Mouse (Mus musculus): ENCODE data around the gene Gabbr2.
"Not testable (repeated sequence)": the region's sequence is repeated elsewhere in the genome, so short reads cannot be mapped to it uniquely, and the experiment has no call there.

The Gabbr2 gene

DNA sequence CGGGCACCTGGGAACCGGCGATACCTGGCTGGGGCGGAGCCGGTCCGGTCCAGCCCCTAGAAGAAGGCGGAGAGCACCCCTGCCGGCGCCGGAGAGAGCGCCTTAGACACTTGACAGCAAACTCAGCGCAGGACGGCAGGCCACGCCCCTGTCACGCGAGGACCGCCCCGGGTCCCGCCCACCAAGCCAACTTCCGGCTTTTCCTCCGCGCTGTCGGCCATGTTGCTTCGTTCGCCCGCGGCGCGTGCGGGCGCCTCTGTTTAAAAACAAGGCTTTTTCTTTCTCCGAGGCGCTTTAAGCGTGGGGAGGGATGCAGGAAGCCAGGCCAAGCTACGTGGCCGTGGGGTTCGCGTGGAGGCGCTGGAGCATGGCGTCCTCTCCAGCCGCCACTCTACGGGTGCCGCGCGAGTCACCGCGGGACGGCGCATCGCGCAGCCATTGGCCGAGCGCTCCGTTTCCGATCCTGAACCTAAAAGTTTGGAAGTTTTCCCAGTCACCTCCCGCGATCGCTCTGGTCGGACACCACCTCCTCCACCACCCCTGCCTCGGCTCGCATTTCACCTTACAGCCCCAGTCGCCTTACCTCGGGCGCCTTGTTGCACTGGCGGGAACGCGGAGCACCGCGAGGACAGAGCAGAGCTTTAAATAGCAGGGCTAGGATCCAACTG lies 341.5 kb downstream of the Gabbr2 start, which contains the start of gene Tbc1d2:
TSS of gene Tbc1d2 (minus strand) at position 124 of the 668 bp plus-strand sequence.
- DNase-seq (ENCODE audit: low read depth): peak; percentile 97

DNA sequence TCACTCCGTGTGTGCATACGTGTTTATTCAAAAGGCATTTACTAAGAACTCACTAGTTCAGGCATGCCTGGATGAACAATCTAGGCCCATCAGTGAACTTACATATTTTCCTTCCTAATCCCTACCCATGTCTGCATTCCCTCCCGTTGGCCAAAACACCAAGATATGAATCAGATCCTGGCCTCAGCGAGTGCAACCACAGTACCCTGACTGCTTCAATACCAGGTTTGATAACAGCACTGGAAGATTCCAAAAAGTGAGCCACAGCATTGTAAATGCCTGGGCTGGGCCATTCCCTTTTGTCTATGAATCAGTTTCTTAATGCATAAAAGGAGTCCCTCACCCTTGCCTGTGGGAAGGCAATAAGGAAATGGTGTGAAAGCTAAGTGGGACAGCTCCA lies 342.5 kb downstream of the Gabbr2 start:
- no peak for DNase-seq (ENCODE audit: low read depth)

- DNase-seq (ENCODE audit: low read depth): no peak
These were observed 348.0 kb downstream of the Gabbr2 start for GRCm38 (mm10) chr4:46643676-46644112.

DNA sequence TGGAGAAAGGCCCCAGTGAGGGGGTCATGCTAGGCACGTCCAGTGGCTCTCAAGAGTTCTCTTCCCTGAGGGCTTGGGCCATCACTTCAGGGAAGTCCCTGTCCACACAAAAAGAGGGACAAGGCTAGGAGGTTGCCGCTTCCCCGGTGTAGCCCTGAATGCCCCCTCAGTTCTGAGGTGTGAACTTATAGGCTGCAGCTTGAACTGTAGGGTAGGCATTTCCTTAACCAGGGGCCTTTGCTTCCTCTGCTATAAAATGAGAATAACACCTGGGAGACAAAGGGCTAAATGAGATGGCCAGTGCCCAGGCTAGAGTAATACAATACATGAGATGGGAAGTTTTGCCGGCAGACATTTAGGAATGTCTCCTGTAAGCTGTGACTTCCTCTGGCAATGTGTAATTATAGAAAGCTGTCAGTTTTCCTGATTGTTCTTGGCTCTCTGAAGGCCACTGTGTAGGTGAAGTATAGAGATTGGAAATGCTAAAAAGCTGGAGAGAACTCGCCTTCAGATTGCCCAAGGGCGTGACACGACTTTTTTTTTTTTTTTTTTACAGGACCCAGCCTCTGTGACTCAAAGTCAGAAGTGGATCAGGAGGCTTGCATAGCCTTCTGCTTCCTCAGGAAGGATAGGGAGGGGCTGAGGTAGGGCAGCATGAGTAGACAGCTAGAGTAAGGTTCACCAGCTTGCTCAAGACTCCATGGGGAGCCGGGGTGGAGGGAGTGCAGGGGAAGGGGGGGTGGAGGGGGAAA lies 348.6 kb downstream of the Gabbr2 start:
- no peak for DNase-seq (ENCODE audit: low read depth)

DNA sequence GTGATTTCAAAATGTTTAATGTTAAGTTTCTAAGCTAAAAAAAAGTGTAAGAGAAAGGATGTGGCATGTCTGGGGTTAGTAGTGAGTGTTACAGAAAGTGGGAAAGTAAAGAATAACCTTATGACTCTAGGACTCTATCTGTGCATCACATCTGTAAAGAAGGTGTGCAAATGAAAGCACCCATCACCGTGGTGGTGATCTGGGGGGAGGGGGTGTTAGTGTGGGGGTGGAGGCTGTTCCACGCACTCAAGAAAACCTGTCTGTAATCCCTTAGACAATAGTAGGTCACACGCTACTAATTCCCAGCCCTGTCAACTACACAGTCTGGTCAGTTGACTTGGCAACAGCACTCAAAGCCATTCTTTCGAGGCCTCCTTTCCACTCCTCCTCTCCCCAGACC lies 350.4 kb downstream of the Gabbr2 start:
- peak; percentile 50 for DNase-seq (ENCODE audit: low read depth)

GRCm38 (mm10) chr4:46639866-46640265 lies 351.8 kb downstream of the Gabbr2 start:
- no peak for DNase-seq (ENCODE audit: low read depth)

GRCm38 (mm10) chr4:46637250-46637649 lies 354.4 kb downstream of the Gabbr2 start:
- DNase-seq (ENCODE audit: low read depth): not testable (repeated sequence)

- DNase-seq (ENCODE audit: low read depth): peak; percentile 60
These were observed 355.8 kb downstream of the Gabbr2 start for GRCm38 (mm10) chr4:46635702-46636430.

DNA sequence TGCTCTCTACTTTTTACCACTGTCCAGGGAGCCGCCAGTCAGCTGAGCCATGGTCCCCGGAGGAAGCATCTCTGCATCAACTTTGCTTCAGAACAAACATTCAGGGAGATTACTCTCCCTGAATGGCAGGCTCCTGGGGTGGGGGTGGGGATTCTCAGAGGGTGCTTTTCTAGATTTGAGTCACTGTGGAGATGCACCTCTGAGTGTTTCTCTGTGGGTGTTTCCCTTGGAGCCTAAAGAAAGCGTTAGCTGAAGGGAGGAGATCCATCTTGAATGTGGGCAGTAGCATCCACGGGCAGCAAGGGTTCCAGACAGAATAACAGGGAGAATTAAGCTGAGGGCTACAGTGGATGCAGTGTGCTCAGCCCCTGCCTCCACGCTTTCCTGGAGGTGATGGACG lies 356.8 kb downstream of the Gabbr2 start:
- DNase-seq (ENCODE audit: low read depth): peak; percentile 77

- DNase-seq (ENCODE audit: low read depth): peak; percentile 38
These were observed 358.1 kb downstream of the Gabbr2 start for GRCm38 (mm10) chr4:46633565-46633964.

- peak; percentile 44 for DNase-seq (ENCODE audit: low read depth)
These were observed 359.2 kb downstream of the Gabbr2 start for GRCm38 (mm10) chr4:46632465-46632864.

GRCm38 (mm10) chr4:46630390-46630789 lies 361.3 kb downstream of the Gabbr2 start:
- DNase-seq (ENCODE audit: low read depth): peak; percentile 70

- no peak for DNase-seq (ENCODE audit: low read depth)
These were observed 362.8 kb downstream of the Gabbr2 start for GRCm38 (mm10) chr4:46628873-46629272.

DNA sequence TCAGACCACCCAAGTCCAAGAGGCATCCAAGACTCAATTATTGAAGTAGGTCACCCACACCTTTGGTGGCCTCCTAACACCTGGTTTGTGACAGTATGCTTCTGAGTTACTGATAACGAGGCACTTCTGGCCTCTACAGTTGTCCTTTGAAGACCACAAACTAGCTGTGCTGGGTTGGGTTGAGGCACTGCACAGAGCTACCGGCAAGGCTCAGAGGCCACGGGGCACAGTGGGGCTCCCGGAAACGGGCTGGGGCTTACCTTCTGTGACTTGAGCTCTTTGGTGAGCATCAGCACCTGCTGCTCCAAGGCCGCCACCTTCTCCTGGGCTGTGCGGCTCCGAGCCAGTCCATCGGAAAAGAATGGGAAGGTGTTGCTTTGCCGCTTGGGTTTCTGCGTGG lies 363.6 kb downstream of the Gabbr2 start:
- no peak for DNase-seq (ENCODE audit: low read depth)

GRCm38 (mm10) chr4:46625101-46625500 lies 366.6 kb downstream of the Gabbr2 start:
- DNase-seq (ENCODE audit: low read depth): no peak

DNA sequence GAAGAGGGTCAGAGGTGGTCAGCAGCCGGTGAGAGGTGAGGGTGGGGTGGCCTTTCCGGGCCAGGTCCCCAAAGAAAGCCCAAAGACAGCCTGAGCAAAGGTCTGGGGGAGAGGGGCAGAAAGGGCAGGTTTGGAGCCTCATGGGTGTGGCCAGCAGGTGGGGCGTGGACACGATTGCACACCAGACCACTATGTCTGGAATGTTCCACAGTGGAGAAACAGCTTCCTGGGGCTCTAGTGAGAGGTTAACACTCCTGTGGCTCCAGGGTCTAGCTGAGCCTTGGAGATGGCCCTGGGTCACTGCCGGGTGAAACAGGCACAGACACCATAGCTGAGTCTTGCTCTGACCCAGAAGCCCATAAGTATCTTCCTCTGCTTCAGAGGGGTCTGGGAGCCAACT lies 368.7 kb downstream of the Gabbr2 start:
- DNase-seq (ENCODE audit: low read depth): no peak

- DNase-seq (ENCODE audit: low read depth): no peak
These were observed 370.7 kb downstream of the Gabbr2 start for GRCm38 (mm10) chr4:46620946-46621345.

DNA sequence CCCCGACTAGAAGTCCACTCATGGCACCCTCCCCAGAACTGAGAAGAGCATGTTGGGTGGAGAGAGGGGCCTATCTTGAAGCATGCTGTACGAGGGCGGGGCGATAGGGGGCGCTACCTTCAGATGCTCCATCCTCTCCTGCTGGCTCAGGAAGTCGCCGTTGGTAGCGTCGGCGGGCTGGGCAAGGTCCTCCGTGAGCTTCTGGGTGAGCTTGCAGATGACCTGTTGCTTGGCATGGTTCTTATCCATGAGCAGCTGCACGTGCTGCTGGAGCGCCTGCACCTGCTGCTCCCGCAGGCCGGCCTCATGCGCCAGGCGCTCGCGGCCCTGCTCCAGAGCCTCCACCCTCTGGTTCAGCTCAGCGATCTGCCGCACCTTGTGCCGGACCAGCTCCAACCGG lies 371.3 kb downstream of the Gabbr2 start:
- no peak for DNase-seq (ENCODE audit: low read depth)

- peak; percentile 67 for DNase-seq (ENCODE audit: low read depth)
These were observed 373.4 kb downstream of the Gabbr2 start for GRCm38 (mm10) chr4:46618196-46618817.

DNA sequence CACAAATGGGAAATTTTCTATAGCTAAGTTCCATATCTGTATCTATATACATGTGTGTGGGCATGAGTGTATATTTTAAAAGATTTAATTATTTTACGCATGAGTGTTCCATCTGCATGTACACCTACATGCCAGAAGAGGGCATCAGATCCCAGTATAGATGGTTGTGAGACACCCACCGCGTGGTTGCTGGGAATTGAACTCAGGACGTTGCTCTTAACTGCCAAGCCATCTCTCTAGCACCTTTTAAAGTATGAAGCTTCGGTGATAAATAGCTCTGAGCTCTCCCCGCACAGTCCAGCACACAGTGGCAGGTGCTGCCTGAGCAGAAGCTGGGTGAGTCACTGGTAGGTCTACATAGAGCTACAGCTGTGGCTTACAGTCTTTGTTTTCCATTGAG lies 374.3 kb downstream of the Gabbr2 start:
- DNase-seq (ENCODE audit: low read depth): peak; percentile 57

GRCm38 (mm10) chr4:46614641-46615040 lies 377.0 kb downstream of the Gabbr2 start:
- no peak for DNase-seq (ENCODE audit: low read depth)

- DNase-seq (ENCODE audit: low read depth): no peak
These were observed 378.1 kb downstream of the Gabbr2 start for GRCm38 (mm10) chr4:46613618-46614017.

Data from induced T-regulatory cell, adult 2 months (primary cell).